Mouse (Mus musculus) lung, postnatal 14 days (tissue): ENCODE measurements around the gene Sgcd.
"Not testable (repeated sequence)": the region's sequence is repeated elsewhere in the genome, so short reads cannot be mapped to it uniquely, and the experiment has no call there.

Experiments used
- DNase-seq: peaks from one replicate; pipeline ENCODE4 v3.0.0; 2021

The Sgcd gene

DNA sequence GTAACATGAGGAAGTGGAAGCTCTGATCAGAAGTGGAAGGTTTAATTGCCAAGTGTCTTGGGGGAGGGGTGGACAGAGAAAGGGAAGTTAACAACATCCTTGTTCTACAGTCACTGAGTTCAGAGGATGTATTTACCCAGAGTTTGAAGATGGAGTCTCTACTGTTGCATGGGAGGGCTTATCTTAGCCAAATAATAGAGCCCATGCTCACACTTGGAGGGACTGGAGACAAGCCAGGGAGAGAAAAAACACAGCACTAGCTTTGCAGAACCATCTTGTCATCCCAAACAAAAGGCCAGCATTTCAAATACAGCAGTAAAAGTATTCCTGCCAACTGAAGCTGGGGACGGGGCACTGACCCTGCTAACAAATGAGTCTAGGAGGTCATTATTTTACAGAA, 212.8 kb downstream of the Sgcd start:
- DNase-seq = no peak

DNA sequence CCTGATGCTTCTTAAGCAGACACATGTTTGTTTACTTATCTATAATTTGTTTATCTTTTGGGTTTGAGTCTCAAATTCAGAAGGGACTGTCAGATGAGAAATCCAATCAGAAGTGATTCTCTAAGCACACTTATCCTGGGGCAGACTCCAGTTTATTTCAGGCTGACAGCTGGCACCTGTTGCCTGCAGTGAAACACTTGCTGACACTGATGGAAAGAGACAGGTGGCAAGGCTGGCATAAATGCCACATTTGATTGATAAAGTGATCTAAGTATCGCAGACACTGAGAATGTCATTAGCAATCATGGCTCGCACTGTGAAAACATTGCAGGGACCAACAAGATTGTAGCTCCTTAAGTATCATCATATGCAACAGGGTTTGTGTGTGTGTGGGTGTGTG, 222.9 kb downstream of the Sgcd start:
- no peak for DNase-seq

GRCm38 (mm10) chr11:47763569-47763968, 225.2 kb downstream of the Sgcd start:
- DNase-seq = not testable (repeated sequence)

GRCm38 (mm10) chr11:47759015-47759414, 229.8 kb downstream of the Sgcd start:
- no peak for DNase-seq

DNA sequence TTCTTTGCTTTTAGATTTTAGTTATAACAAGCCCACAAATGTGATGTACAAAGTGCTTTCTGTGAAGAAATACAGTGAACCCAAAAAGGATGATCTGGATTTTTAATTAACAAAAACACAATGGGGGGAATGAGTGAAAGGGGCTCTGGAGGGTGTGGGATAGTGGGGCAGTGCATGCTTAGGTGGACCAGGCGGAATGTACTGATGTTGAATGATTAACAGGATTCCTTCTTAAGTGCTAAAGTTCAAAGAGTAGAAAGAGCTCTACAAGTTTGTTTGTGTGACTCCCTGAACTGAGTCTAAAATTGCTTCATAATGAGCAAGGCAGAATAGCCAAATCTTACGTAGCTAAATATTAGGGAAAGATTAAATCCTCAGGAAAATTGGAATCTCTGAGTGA, 246.0 kb downstream of the Sgcd start:
- no peak for DNase-seq

- DNase-seq = peak; percentile 18
Measured at GRCm38 (mm10) chr11:47704930-47705787, 283.6 kb downstream of the Sgcd start.

DNA sequence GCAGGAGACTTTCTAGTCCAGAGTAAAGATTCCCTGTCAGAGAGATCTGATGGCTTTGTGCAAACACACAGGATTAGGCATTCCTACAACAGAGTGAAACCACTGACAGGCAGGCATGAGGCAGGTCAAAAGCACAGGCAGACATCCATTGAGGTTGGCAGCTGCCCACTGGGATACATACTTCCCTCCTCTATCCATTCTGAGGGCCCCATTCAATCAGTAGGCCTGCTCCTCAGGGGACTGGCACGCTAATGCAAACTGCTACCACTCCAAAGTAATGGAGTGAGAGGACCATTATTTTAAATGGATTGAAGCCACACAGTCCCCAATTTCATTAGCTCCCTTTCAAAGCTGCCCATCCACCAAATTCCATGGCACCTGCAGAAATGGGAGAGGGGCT, 293.2 kb downstream of the Sgcd start:
- no peak for DNase-seq

- peak; percentile 44 for DNase-seq
Measured at GRCm38 (mm10) chr11:47658135-47658534, 330.6 kb downstream of the Sgcd start.

DNA sequence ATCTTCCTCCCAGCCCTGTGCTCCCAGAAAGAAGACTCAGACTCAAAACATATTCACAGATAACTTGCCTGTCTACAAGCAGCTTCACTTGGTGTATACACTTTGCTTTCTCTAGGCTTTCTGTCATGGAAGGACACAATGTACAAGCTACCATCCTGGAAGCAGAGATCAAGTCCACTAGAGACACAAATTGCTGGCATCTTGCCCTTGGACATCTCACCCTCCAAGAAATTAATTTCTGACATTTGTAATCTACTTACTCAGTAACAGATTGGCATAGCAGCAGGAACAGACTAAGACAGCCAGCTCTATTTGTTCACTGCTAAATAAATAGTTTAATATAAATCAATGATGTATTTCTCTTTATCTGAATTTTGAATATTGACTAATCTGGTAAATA, 342.9 kb downstream of the Sgcd start:
- no peak for DNase-seq

GRCm38 (mm10) chr11:47641567-47642259, 347.1 kb downstream of the Sgcd start:
- DNase-seq = no peak

DNA sequence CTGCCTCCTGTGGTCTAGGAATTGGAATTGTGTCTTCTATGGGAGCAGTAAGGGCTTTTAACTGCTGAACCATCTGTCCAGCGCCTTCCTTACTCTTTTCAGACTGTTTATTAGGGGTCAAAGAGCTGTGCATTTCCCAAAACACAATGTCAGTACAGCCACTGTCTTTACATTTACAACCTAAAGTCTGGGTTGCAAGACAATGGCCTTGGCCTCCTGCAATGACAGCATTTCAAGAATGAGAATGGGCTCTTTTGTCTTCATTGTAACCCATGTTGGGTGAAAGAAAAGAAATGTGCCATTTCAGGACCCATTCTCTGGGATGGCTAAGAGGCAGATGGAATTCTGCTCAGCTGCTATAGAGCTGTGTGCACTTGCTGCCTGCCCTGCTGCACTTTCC, 348.2 kb downstream of the Sgcd start:
- DNase-seq = no peak

- DNase-seq = no peak
Measured at GRCm38 (mm10) chr11:47630186-47630585, 358.6 kb downstream of the Sgcd start.

- no peak for DNase-seq
Measured at GRCm38 (mm10) chr11:47609892-47610291, 378.9 kb downstream of the Sgcd start.

DNA sequence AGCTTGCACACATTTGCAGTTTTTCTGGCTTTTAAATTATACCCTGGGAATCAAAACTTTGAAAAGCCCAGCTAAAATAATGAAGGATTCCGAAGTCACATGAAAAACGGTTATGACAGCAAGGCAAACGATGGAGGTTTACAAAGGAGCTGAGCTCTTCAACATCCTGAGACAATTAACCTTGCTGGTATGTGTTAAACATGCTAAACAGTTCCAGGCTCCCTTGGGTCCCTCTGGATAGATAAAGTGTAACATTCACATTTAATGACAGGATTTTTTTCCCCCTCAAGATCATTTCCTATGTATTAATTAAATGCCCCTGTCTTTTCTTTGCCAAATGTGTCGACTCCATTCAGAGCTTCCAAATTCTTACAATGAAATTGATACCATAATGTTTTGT, 414.1 kb downstream of the Sgcd start:
- no peak for DNase-seq

DNA sequence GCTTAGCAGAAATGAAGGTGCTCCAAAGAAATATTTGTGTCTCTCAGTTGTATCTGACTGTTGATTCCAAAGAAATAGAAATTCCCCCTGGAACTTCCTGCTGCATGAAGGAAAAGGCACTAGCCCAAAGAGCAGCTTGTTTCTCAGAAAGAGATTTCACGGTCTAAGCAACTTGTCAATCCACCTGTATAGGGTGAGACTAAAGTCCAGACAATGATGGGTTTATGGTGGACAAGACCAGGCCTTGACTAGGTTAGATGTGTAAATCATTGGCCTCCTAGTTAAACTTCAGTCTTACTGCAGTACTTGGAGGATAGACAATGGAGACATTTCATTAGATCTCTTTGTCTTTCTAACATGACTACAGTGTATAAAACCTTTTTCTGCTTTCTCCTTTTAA, 420.3 kb downstream of the Sgcd start:
- DNase-seq = no peak

DNA sequence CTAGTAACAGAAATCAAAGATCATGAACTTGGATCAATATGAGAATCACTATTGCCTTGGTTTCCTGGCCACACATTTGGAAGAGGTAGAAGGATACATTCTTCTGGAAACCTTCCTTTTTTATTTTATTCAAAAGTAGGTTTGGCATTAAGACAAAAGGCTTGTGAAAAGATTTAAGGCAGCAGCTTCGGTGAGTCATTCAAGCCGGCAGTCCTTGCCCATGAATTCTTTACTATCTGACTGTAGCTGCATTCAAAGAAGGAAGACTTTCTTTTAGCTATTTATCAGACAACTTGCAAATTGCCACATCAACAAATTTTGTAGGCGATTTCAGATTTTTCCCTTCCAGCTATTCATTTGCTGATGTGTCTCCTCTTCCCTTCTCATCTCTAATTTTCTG, 422.6 kb downstream of the Sgcd start:
- DNase-seq = no peak

DNA sequence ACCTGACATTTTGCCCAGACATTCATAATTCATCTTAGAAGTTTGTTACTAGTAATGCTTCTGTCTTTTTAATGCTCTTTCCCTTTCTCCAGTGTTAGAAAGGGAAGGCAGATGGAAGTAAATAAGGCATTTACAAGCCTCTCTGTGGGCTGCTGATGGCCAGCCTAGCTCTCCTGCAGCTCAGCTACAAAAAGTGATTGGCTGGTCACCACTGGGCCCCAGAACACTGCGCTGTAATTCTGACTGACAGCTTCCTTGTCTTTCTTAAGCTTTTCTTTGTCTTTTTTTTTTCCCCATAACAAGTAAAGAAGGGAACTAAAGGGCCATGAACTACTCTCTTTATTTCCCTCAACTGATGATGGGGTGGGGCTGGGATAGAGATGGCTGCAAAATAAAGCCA, 463.9 kb downstream of the Sgcd start:
- no peak for DNase-seq

- no peak for DNase-seq
Measured at GRCm38 (mm10) chr11:47508047-47508446, 480.7 kb downstream of the Sgcd start.

- DNase-seq = not testable (repeated sequence)
Measured at GRCm38 (mm10) chr11:47503236-47503635, 485.5 kb downstream of the Sgcd start.

- DNase-seq = no peak
Measured at GRCm38 (mm10) chr11:47473493-47474230, 515.1 kb downstream of the Sgcd start.

DNA sequence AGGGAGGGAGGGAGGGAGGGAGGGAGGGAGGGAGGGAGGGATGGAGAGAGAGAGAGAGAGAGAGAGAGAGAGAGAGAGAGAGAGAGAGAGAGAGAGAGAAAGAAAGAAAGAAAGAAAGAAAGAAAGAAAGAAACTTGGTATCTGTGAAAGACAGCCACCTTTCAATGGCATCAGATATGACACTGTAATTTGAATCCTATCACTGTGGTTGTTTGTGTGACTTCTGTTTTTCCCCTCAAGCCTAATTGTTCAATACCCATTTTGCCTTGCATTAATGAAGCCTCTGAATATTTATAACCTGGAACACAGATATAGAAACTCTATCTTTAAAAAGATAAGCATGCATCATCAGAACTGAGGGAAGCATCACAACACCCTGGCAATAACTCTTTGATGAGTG, 528.1 kb downstream of the Sgcd start:
- DNase-seq = not testable (repeated sequence)

DNA sequence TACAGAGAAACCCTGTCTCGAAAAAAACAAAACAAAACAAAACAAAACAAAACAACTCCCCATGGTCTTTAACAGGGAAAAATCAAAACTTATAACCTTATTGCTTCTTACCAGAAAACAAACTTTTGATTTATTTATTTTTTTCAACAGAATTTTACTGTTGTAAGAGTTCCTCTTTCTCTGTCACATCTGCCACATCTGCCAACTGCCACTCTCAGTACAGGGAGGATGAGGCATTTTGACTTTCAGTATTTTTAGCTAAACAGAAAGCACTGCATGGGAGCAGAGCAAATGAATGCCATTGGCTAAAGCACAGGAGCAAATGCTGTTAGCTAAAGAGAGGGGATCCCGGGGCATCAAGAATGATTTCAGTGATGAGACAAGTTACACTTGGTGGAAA, 528.6 kb downstream of the Sgcd start:
- no peak for DNase-seq

DNA sequence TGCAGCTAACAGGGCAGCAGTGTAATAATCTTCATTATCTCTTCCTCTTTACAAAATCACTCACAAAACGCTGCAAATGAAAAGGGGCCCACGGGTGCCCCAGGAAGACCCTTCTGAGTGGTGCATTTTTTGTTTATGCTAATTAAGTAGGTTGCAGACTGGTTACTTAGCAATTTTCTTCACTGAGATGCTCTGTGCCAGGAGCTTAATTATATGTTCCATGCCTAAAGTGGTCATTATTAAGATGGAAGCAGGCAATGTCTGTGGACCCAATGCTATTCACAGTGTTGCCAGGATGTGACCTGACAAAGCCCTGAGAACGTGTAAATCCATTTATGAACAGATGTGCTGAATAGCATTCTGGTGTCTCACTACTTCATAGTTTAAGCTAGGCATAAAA, 529.6 kb downstream of the Sgcd start:
- DNase-seq = no peak

DNA sequence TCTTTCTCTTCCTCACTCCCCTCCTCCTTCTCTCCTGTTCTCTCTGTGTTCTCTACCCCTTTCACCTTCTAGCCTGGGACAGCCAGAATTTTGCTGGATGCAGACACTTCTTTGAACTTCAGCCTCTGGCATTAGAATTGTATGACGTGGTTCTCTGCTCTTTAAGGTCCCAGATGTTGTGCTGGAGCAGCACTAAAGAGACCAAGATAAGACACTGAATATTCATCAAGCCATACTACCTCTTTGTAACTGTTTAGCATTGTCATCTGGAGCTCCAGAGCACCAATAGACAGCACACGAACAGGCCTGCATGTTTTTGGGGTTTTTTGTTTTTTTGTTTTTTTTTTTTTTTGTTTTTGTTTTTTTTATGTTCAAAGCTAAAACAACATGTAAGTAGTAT, 541.0 kb downstream of the Sgcd start:
- DNase-seq = no peak
